Mouse (Mus musculus) adrenal gland, adult (tissue): ENCODE results near the gene Sorcs2.
"Not testable (repeated sequence)": the region's sequence is repeated elsewhere in the genome, so short reads cannot be mapped to it uniquely, and the experiment has no call there.

Experiments
- DNase-seq, 2 experiments: peaks; one replicate each; pipeline ENCODE4 v3.0.0; 2022 to 2023; ENCODE audit warnings: low spot score in 1 of 2; ENCODE audit not compliant: inconsistent age in 2 of 2

Gene Sorcs2

DNA sequence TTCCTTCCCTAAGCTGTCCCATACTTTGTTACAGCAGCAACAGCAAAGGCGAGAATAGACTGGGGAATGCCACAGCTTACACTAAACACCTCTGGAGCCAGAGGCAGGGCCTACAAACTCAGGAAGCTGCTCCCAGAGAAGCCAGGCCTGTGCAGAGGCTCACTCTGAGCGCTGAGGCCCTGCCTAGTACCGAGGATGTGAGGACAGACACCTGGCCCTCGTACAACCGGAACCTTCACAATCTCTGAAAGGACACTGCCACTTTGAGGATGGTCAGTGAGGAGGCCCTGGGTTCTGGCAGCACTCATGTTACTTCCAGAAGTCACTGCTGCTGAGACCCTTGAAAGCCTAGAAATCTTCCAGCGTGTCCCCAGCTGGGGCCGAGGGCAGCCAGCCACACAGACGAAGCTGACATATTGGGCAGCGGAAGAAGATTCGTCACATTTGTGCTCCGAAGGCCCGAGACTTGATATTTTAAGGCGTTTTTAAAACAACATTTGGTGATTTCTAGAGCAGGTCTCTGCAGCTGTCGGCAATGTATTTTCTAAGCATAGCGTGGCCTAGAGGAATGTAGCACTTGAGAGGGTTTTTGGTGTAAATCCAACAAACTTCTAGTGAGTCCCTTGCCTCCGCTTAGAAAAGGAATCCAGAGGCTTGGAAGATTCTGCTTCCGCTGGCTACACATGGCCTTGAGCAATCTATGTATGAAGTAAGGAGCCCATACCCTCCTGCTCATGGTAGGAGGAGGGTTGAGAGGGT lies 145.0 kb downstream of the Sorcs2 start:
- DNase-seq, result no peak

DNA sequence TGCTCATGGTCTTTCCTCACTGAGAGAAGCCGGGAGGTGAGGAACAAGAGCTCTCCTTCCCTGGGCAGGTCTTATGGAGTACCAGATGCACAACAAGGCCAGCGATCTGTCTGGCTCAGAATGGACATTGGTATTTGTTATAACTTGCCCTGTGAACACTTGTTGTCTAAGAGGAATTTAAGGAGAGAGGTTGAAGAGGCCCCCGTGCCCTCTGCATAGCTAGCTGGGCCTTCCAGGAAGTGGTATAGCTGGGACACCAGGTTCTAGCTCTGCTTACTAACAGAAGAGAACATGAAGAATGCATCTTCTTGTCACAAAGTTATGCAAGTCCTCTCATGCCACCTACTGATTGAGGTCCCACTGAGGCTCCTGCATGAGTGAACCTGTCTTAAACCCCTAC lies 149.9 kb downstream of the Sorcs2 start:
- DNase-seq, result no peak

DNA sequence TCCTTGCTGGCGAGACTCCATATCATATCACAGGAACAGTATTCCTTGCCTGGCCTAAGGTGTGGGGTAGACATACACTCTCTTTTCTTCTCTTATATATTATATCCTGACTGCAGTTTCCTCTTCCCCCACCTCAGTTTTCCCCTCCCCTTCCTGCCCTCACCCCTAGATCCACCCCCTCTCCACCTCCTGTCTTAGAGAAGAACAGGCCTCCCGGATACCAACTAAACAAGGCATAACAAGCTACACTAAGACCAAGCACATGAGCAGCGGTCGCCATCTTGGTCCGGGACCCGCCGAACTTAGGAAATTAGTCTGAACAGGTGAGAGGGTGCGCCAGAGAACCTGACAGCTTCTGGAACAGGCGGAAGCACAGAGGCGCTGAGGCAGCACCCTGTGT lies 160.4 kb downstream of the Sorcs2 start:
- not testable (repeated sequence) for DNase-seq

DNA sequence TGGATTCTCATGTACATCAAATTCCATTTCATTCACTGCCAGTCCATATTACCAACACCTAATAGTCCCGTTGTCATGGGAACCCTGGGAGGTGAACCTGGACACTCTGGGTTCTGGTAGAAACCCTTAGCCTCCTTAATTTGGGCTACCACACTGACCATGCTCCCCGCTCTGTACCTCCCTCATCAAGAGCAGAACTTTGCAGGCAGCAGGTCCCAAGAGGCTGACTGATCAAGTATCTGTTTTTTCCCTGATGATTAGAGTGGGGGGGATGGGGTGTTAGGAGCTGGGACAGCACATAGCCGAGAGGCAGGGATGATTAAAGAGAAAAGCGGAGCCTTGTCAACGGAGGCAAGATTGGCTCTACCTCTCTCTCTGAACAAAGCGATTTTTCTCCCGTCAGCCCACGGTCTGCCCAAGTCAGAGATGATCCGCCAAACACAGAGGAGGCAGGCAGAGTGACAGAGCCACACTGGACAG lies 167.6 kb downstream of the Sorcs2 start:
- no peak for DNase-seq

DNA sequence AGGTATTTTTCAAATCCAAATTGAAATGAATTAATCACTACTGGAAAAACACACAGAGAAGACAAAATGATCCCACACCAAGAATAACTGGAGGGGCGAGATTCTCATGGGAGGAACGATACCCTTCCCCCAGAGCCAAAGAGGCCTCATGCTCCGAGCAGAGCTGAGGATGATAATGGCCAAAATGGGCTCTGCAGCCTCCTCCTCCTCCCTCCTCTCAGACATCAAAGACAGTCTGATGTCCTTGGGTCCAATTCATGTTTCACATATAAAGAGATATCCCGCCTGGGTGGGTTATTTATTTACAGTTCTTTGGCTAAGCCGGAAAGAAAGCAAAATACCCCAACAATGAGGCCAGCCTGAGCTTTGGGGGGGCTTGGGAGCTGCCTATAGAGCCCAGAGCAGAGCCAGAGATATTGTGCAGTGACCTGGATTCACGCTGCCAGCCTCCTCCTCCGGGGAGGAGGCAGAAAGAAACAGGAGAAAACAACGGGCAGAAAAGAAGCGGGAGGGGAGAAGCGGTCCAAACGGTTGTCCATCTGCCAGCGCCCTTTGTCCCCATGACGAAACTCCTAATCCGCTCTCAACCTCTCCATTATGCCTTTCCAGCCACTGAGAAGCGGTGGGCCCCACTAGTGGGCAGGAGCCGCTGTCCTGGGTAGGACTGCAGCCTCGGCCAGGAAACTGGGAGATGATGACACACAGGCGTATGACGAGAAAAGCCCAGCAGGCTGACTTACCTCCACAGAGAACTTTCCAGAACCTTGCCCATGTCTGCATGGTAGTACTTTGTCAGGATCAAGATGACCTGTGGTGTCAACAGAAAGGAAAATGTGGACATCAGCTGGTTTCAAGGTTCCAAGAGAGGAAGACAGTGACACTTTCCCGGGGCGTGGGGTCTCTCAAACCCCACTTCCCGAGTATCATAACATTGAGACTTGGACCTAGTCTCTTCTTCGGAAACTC lies 169.3 kb downstream of the Sorcs2 start:
- DNase-seq, result peak; percentile 17 to 70

DNA sequence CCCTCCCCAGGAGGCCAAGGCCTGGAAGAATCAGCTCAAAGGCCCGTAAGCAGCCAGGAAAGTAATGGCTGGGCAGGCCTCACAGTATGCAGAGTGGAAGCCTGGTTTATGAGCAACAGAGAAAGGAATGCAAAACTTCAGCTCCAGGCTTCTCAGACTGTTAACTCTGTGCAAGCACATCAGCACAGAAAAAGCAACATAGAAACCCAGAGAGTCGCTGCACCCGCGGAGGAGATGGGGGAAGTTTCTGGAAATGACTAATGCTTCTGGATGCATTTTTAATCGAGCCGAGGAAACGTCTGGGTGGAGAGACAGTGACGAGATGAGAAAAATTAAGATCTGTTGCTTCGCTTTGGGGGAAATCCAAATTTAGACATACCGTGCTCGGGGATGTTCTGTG lies 171.6 kb downstream of the Sorcs2 start:
- DNase-seq, result no peak

DNA sequence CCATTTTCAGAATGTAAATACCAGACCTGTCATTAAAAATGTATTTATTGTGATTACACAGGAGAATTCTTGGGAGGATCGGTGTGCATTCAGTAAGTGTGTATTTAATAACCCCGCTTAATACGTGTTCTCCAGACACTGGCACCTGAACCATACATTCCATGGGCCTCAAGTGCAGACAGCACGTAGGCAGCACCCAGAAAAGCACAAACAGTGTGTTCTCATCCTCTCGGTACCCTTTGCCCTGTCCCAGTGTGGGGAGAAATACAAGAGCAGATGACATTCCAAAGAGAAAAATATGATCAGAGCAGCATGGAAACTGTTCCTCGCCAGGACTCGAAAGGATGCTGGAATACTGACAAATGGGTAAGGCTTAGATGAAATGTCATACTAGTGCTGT lies 172.1 kb downstream of the Sorcs2 start:
- no peak for DNase-seq

DNA sequence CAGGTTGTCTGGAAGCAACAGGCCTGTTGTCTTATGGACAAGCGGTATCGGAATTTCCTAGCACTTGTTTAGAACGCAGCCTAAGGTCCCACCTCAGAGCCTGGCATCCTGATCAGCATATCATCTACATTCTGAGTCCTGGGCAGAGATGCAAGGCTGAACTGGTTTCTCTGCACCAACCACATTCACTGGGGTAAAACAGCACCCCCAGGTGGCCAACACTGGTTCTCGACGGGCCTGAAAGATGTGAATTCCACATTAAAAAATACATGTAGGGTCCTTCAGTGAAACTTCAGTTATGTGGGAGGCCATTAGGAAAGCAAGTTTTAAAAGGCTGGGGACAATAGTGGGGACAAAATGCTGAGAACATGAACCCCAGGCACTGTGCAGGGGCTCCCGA lies 174.2 kb downstream of the Sorcs2 start:
- peak; percentile 54 to 84 for DNase-seq

DNA sequence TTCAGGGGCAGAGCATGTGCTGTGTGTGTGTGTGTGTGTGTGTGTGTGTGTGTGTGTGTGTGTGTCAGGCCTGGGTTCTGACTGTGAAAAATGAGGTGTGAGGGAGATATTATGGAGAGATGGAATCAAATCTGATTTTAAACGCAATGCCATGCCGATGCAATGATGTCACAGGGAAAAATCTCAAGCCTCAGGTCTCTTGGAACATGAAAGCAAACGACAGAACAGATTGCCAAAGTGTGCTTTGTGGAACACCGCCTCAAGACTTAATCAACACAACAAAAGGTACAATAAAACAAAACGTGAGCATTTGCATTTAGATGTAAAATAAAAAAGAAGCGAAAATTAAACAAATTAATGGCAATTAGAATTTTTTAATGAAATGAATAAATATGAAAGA lies 177.3 kb downstream of the Sorcs2 start:
- DNase-seq, result no peak

DNA sequence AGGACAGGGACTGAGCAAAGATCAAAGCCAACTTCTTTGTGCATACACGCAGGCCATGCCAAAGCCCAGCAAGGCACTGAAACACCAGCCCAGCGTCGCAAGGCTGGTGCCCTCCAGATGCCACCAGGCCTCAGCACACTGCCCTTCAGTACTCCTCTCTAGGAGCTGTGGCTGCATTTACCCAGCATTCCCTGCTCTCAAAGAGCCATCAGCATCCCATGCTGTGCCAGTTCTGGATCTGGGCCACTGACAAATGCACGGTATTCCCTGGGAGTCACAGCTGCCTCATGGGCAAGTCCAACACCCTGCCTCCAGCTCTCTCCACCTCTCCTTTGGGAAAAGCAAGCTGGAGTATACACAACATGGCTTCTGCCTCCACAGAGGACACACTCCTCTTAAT lies 177.8 kb downstream of the Sorcs2 start:
- peak; percentile 24 to 63 for DNase-seq

DNA sequence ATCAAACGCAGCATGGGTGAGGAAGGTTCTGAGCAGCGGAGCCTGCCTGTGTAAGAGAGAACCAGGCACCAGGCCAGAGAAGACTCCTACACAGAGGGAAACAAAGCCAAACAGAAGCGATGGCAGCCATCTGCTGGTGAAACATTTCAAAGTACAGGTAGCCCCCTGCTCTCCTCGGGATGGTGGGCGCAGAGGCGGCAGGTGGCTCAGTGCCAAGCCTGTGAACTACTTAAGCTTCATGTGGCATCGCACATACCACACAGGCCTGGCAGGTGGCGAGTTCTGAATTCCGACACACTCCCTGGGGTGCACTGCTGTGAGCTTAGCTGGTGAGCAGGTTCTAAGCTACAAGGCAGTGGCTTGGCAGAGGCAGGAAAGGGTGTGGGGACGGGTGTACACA lies 184.6 kb downstream of the Sorcs2 start:
- DNase-seq, result no peak

DNA sequence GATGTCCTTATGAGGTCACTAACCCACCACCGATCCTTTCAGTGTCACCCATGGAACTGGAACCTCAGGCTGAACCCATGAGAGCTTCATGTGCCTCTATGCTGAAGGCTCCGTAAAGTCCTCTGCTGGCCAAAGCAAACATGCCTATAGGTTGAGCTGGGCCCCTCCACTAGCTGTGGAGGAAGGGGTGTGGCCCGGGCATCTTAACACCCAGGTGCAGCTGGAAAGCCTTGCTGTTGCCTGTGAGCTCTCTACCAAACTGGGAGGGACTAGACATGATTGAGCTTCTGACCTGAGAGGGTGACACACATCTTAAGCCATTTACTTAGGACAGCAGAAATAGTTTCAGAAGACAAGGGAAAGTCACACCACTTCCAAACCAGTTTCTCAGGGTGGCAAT lies 189.1 kb downstream of the Sorcs2 start:
- DNase-seq, result no peak

DNA sequence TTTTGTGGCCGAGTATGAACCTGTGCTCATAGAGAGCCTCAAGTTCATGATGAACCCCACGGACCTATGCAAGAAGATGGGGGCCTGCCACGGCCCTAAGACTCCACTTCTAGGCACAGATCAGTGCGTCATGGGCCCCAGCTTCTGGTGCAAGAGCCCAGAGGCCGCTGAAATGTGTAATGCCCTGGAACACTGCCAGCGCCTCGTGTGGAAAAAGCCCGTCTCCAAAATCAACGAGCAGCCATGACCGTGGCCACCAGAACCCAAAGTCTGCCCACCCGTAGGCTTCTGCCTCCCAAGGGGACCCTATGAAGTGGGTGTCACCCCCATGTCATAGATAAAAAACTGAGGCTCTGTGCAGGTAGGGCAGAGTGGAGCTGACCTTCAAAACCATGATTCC lies 192.5 kb downstream of the Sorcs2 start:
- peak in 1 of 2 experiments; percentile 57 for DNase-seq

DNA sequence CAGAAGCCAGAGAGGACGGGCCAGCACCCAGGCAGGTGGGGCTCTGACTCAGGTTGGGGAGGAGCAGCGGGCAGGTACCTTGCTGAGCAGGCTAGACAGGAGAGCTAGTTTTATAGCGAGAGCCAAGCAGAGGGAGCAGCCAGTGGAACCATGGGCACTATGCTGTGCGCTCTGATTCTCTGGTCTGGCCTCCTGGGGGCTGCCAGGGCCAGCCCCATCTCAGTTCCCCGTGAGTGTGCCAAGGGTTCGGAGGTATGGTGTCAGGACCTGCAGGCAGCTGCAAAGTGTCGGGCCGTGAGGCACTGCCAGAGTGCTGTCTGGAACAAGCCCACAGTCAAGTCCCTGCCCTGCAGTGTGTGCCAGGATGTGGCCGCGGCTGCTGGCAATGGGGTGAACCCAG lies 194.0 kb downstream of the Sorcs2 start, which contains the start of gene Psapl1:
Gene Psapl1, plus strand, starts transcription at position 106 of the 400 bp plus-strand sequence.
- DNase-seq, result no peak

DNA sequence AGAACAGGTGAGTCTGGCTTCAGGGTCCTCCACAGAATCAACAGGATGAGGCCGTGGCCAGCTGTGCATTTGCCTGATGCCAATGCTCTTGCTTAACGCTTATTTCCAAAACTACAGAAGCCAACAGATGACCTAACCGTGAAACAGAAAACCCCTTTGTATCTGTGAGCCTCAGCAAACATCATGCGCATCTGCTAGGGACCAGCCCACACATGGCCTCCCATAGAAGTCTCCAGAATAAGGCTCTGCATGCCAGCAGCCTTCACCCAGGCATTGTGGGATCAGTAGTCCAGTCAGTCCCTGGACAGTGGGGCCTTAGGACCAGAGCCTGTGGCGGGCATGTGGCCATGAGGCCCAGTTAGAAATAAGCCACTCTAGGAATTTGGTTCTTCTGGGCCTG lies 194.5 kb downstream of the Sorcs2 start:
- no peak for DNase-seq

DNA sequence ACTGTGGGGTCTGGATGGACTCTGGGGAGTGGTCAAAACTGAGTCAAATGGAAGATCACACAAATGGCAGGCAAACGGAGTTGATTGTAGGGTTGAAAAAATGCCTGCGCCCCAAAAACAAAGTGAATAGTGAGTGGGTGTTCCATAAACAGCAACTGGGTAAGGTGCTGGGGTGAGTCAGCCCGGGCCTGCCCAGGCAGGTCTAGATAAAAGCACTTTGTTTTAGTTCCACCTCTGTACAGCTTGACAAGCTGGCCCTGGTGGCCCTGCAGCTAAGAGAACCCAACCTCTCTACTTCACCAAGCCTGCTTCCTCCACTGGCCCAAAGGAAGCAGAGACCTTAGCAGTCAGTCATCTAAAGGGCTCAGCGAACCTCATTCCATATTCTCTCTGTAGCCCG lies 195.2 kb downstream of the Sorcs2 start:
- DNase-seq, result no peak

DNA sequence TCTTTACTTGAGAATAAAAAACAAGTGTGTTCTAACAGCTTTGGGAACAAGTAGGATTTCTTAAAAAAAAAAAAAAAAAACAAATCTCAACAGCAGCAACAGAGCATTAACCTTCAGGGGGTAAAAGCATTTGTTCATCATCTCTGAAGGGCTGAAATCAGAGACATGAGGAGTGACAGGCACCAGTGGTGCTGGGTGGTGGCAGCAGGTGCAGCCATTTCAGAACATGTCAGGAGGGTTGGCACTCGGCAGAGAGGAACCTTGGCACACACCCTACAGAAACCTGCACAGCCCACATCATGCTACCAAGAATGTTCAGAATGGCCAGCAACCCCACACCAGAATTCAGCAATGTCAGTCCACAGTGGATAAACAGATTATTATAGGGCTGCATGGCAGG lies 198.4 kb downstream of the Sorcs2 start:
- DNase-seq, result no peak

DNA sequence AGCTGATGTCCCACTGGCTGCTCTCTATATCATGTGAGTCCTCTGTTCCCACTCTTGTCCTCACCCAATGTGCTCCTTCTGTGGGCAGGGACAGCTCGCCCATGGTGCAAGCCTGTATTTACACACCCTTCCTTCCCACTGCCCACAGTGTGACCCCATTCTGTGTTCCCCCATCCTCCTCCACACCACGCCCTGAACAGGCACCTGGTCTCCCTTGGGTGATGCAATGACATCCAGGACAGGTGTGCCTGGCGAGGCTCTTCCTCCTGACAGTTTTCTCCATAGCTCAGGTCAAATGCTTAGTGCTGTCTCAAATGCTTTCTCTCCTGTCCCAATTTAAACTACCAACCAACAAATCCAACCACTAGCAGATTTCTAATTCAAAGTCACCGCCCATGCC lies 202.5 kb downstream of the Sorcs2 start:
- DNase-seq, result no peak

DNA sequence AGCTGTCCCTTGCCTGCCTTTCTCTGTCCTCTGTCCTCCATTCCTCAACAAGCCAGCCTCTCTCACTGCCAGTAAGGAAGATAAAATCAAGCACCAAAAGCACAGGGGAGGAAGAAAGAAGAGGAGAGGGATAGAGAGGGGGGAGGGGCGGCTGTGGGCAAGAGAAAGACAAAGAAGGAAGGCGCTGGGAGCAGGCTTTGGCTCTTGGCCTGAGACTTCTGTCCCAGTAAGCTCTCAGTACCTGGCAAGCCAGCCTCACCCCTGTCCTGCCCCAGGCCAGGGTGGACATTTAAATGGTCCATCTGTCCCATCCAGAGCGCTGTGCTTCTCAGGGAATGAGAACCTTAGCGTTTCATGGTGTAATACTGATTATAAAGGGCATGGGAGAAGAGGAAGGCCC lies 203.3 kb downstream of the Sorcs2 start:
- DNase-seq, result no peak

DNA sequence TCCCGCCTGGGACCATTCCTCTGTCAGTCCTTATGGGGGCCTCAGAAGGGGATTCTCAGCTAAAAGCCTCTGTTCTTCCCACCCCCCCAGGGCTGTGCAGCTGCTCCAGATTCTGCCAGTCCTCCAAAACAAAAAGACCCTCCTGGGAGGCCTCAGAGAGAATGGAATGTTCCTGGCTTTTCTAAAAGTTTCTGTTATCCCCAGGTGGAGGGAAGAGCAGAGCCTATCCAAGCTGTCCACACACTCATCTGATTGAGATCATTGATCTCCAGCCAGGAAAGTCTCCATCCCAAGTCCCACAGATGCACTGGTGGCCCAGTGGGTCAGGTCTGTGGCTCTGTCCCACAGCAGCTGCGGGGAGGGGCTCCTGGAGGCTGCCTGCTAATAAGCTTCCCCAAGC lies 205.3 kb downstream of the Sorcs2 start:
- no peak for DNase-seq

DNA sequence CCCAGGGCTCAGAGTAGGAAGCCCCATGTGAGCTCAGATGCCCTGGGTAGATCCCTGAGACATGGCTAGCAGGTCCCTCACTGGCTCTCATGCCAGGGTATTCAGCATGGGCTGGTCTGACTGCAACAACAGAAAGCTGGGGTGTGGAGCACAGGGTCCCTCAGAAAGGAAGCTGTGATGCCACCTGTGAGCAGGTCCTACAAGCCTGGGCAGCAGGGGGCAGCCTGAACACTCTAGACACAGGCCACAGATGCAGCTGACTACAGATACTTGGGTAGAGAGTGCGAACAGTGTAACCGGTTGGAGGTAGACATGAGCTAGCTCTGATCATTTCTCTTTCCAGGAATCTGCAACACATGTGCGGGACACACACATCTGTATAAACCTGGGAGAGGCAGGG lies 206.1 kb downstream of the Sorcs2 start:
- DNase-seq, result peak in 1 of 2 experiments; percentile 52

DNA sequence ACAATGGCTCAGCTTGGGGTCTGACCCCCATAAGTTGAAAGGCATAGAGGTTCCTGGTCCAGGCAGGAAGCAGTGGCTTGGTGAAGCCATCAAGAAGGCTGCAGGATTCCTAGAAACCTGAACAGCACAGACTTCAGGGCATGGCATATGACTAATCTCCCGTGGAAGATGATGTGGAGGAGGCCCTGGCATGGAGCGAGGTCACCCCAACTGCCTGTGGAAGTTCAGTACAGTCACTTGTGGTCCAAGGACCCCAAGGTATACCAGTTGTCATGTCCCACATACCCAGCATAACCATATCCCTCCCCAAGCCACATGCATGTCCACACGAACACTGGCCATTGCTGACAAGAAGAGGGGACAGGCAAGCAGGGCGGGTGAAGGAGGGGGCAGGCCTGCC lies 206.7 kb downstream of the Sorcs2 start:
- peak; percentile 57 to 88 for DNase-seq
